Mouse (Mus musculus): ENCODE data around the gene Cavin1.

Cavin1 gene

GRCm38 (mm10) chr11:100914415-100914814 lies 56.3 kb downstream of the Cavin1 start:
- DNase-seq (ENCODE audit: low read depth): no peak

GRCm38 (mm10) chr11:100912401-100913155 lies 58.1 kb downstream of the Cavin1 start:
- no peak for DNase-seq (ENCODE audit: low read depth)

GRCm38 (mm10) chr11:100908567-100908966 lies 62.1 kb downstream of the Cavin1 start:
- DNase-seq (ENCODE audit: low read depth): no peak

- DNase-seq (ENCODE audit: low read depth): no peak
These were observed 62.6 kb downstream of the Cavin1 start for GRCm38 (mm10) chr11:100908112-100908511.

GRCm38 (mm10) chr11:100906885-100907284 lies 63.8 kb downstream of the Cavin1 start:
- no peak for DNase-seq (ENCODE audit: low read depth)
